In genomic region chr1:44102259-44102717, GRCm38 (mm10) we compare ENCODE assay signal across 8 mouse cellular contexts. TPM values are rescaled to one million over a fixed set of nuclear protein-coding genes. Genes with fewer than 3 reads are reported as not detected.
DNase-seq lines count a peak whose midpoint lies in the region; ATAC-seq and TF ChIP-seq lines count a peak whose summit lies in the region.

Gene Tex30, minus strand, starts transcription at chr1:44102441.

- no peaks in the 10 kb centered on the region; a peak in 2 of 4 replicates for H3K4me1 ChIP-seq in ES-E14 (ENCODE audit: control insufficient read depth in 2 of 2, insufficient read depth in 2 of 2, low read length in 2 of 2, poor library complexity in 1 of 2)
- H3K4me1 ChIP-seq in forebrain, embryonic 15.5 days, result peaks cover 14% of the 10 kb centered on the region
- no peaks in the 10 kb centered on the region for H3K4me1 ChIP-seq in lung, adult 2 months (ENCODE audit: control insufficient read depth, insufficient read depth, low read length)

- peak within 1 kb of the TSS; percentile 83 to 88 for H3K4me3 ChIP-seq in ES-E14 (ENCODE audit: insufficient read depth in 1 of 2, low read depth in 1 of 2, low read length in 2 of 2, poor library complexity in 1 of 2, severe bottlenecking in 1 of 2)
- H3K4me3 ChIP-seq in forebrain, embryonic 15.5 days, result peak within 1 kb of the TSS; percentile 99
- H3K4me3 ChIP-seq in lung, adult 2 months (replicated peaks; ENCODE audit: extremely low read depth, low read depth, low read length), result peak within 1 kb of the TSS; percentile 72

- peak within 1 kb of the TSS; percentile 89 for H3K9ac ChIP-seq in ES-E14 (ENCODE audit: insufficient read depth, low read depth, low read length, poor library complexity, severe bottlenecking)
- H3K9ac ChIP-seq in forebrain, embryonic 15.5 days (replicated peaks), result peak within 1 kb of the TSS; percentile 82

- H3K36me3 ChIP-seq in ES-E14 (ENCODE audit: control insufficient read depth, insufficient read depth, low read length, poor library complexity, severe bottlenecking), result peaks cover 3% of the 10 kb centered on the region
- H3K36me3 ChIP-seq in forebrain, embryonic 15.5 days, result peaks cover 20% of the 10 kb centered on the region

- TF ChIP-seq CTCF in lung, adult 2 months (IDR thresholded peaks at IDR 0.05; ENCODE audit: insufficient read depth, low read length), result no peak

- H3K27me3 ChIP-seq in forebrain, embryonic 15.5 days, result no peaks in the 10 kb centered on the region

- peak within 1 kb of the TSS; percentile 27; the same call in 1 of the 2 replicates for H3K27ac ChIP-seq in ES-E14 (ENCODE audit: insufficient read depth, low read depth, low read length, poor library complexity, severe bottlenecking)
- peak within 1 kb of the TSS; percentile 94 for H3K27ac ChIP-seq in forebrain, embryonic 15.5 days (replicated peaks)

- TF ChIP-seq POLR2A in lung, adult 2 months (IDR thresholded peaks at IDR 0.05; ENCODE audit: borderline replicate concordance, extremely low read depth, low read depth, low read length), result peak; percentile 73; the same call in 1 of the 2 replicates

- H3K4me2 ChIP-seq in forebrain, embryonic 15.5 days (replicated peaks), result peak within 1 kb of the TSS; percentile 65

- intact Hi-C loops in heart, postnatal 25 days (cut with DNase I), result loop anchor here (1.0 to 5.0 kb wide), 3 partner anchors 16 to 275 kb away; partner anchors contain the start of genes Bivm, Ercc5, Kdelc1 and Uxs1

- ATAC-seq in forebrain, embryonic 15.5 days (replicated peaks), result peak; percentile 99
- ATAC-seq in neutrophil, adult 5-6 weeks (ENCODE audit: extremely low read depth, insufficient number of reproducible peaks, low FRiP score, poor library complexity, severe bottlenecking), result peak; percentile 83

- peak; percentile 90 for DNase-seq in ES-E14 (ENCODE audit: low read depth, low spot score)
- peak; percentile 92 for DNase-seq in cerebellum, adult 11-12 months
- DNase-seq in heart, postnatal 25 days (ENCODE audit: low spot score), result peak; percentile 88
- DNase-seq in layer of hippocampus, adult 18-20 months (ENCODE audit: low spot score in 2 of 2), result peak; percentile 93 to 96
- DNase-seq in lung, adult 2 months, result peak; percentile 88
- DNase-seq in thymus, adult 18-20 months, result peak; percentile 89

- H3K9me3 ChIP-seq in ES-E14 (ENCODE audit: control insufficient read depth, insufficient read depth, low read depth, low read length), result no peaks in the 10 kb centered on the region
- H3K9me3 ChIP-seq in forebrain, embryonic 15.5 days, result no peaks in the 10 kb centered on the region

- in situ Hi-C loops in ES-E14 (cut with MboI; ENCODE audit: low sequenced_read_pairs in 2 of 2, unreplicated experiment in 2 of 2), result no loop called here

- under 1% methylated on average over 52 of the region's 55 CpGs for WGBS in forebrain, embryonic 15.5 days
- under 1% methylated on average over 55 of the region's 55 CpGs for WGBS in lung, adult 2 months

TF ChIP-seq in ES-E14, 5 proteins besides CTCF, POLR2A, EP300 and RAD21:
- TF ChIP-seq MAFK (IDR thresholded peaks at IDR 0.05; ENCODE audit: insufficient read depth, low read depth, low read length) (no peak), HCFC1 (IDR thresholded peaks at IDR 0.05; ENCODE audit: borderline replicate concordance, insufficient read depth, low read length) (peak; percentile 92), ZC3H11A (IDR thresholded peaks at IDR 0.05; ENCODE audit: borderline replicate concordance, low read depth, low read length) (no peak), CHD2 (IDR thresholded peaks at IDR 0.05; ENCODE audit: low read depth, low read length) (no peak)

RNA-seq across cellular contexts. Expression of gene Tex30, which starts in this region (rescaled TPM):
- 19.4 and 34.2 TPM in 2 replicates for total RNA-seq in ES-E14 (2012; rRNA removed)
- 68.3 and 75.9 TPM in 2 replicates for polyA plus RNA-seq in forebrain, embryonic 15.5 days (2015; fragmentation: Nextera tagmentation; extraction: Ambion mirVana)
- 1 to 10 TPM; 5.3 to 8.0 TPM for total RNA-seq in heart, postnatal 25 days (2021)
- total RNA-seq in layer of hippocampus, adult 18-20 months (2021), result 1 to 10 TPM; 7.5 to 9.9 TPM
- 3.7 and 5.0 TPM in 2 replicates for polyA plus RNA-seq in lung, adult 2 months (2012; rRNA removed)
- total RNA-seq in neutrophil, adult 5-6 weeks (2017), result 18.2 and 19.0 TPM in 2 replicates

Comparison
In these comparisons a context has a peak if more than half of its experiments do, and no peak if none do; other contexts are left out.
1. Peak in every context shown above with its lines: DNase-seq, ATAC-seq, H3K4me3 ChIP-seq and H3K27ac ChIP-seq.
2. RNA of gene Tex30 (polyA plus RNA-seq): 68.3 to 75.9 TPM in forebrain, embryonic 15.5 days; 3.7 to 5.0 TPM in lung, adult 2 months; every median in the first group is over 10 times any median in the second.